Mouse (Mus musculus) neural tube, postnatal 0 days (tissue): ENCODE measurements around the gene Samd13. TPM values are rescaled to one million over a fixed set of nuclear protein-coding genes. Genes with fewer than 3 reads are reported as not detected.

Source experiments
- polyA plus RNA-seq: library from polyadenylated mRNA; unstranded; fragments of >200 nt; fragmentation: Nextera tagmentation; extraction: Ambion mirVana; gene quantifications from 2 replicates; pipeline ENCODE4 v1.2.1, GENCODE M21; 2015

Gene Samd13
- polyA plus RNA-seq, result 0.43 and 0.54 TPM in 2 replicates

DNA sequence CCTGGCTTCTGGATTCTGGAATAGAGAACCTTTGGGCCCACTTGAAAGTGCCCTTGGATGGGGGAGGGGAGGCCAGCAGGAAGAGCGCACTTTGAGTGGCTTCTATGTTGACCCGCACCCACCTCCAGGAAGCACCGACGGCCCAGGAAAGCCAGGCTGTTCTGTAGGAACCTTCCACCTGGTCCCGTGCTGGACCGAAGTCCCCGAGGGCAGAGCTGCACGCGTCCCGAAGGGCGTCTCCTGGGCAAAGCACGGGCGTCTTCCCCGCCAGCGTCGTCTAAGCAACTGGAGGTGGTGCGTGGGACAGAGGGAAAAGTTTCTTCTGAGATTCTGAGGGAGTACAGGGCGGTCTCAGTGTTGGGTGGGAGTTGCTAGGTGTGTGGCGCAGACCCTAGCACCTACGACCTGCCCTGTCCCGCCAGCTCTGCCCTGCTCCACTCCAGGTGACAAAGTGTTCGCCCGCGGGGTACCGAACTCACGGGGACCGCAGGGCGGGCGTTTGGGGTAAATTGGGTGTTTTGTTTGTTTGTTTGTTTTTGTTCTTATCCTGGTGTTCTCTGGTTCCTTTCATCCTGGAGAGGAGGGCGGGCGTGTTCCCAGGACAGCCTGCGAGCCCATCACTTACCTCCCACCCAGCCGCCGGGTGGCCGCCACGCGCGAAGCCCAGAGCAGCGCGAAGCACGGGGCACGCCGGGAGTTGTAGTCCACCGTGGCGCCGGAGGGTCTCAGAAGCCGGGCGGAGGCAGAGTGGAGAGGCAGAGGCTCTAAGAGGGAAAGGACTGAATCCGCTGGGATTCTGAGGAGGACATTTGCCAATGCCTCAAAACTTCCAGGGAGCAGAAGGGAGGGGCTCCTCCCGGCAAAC lies at the start of gene Samd13:
TSS of gene Samd13 (minus strand) at position 782 of the 865 bp plus-strand sequence.

DNA sequence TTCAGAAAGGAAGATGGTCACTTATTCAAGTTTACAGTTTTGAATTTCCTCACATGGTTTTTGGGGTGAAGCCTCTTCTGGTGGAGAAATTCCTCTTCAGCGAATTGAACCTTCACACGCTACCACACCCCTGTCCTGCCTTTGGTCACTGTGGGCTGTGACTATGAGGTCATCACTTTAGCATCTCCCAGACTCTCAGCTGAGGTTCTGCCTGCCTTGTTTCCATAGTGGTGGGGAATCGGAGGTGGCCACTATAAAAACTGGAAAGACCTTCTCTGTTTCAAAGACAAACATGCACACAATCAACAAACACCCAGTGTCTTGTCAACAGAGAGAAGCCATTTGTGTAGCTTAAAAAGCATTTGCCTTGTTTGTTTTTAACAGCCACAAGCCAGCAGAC lies 34.2 kb downstream of the Samd13 start, which contains the start of gene 4930503B20Rik:
TSS of gene 4930503B20Rik (minus strand) at position 101 of the 400 bp plus-strand sequence.

DNA sequence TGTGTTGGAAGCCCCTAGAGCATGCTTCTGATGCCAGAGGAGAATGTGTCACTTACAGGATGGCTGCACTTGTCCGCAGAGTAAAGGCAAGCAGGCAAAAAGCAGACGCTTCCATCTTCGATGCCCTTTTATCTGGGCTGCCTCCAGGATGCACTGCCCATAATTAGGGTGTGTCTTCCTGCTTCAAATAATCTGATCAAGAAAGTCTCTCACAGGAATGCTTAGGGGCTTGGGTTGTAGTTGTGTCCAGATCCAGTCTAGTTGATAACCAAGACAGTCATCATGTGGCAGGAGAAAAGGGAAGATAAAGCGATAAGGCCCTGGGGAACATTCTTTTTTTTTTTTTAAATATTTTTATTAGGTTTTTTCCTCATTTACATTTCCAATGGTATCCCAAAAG lies 69.9 kb downstream of the Samd13 start, which contains the start of gene Dnase2b:
TSS of gene Dnase2b (minus strand) at position 101 of the 400 bp plus-strand sequence.

Other genes starting within 250 kb of the Samd13 start
- 5.9 and 6.0 TPM in 2 replicates for gene Ctbs, start 235.8 kb downstream of the Samd13 start, polyA plus RNA-seq
- 3.4 and 4.7 TPM in 2 replicates for gene Spata1, start 185.8 kb downstream of the Samd13 start, polyA plus RNA-seq
- gene Gng5, start 185.8 kb downstream of the Samd13 start, polyA plus RNA-seq, result 343 and 414 TPM in 2 replicates
- gene Rpf1, start 164.2 kb downstream of the Samd13 start, polyA plus RNA-seq, result 27.9 and 28.6 TPM in 2 replicates
- 0.12 and 0.60 TPM in 2 replicates for gene Uox, start 115.2 kb downstream of the Samd13 start, polyA plus RNA-seq
- gene Dnase2b, start 70.0 kb downstream of the Samd13 start, polyA plus RNA-seq, result not detected in 2 replicates
- gene 4930503B20Rik, start 34.3 kb downstream of the Samd13 start, polyA plus RNA-seq, result 0.46 TPM in 1 of 2 replicates, not detected in the other
- 171 and 177 TPM in 2 replicates for gene Prkacb, start 127.4 kb upstream of the Samd13 start, polyA plus RNA-seq
- 10.6 and 14.1 TPM in 2 replicates for gene Ttll7, start 166.8 kb upstream of the Samd13 start, polyA plus RNA-seq